Comparison of ENCODE assay signal across 18 mouse cellular contexts in genomic region chr1:91419862-91420600, GRCm38 (mm10). TPM values are rescaled to one million over a fixed set of nuclear protein-coding genes. Genes with fewer than 3 reads are reported as not detected.
DNase-seq lines count a peak whose midpoint lies in the region; ATAC-seq and TF ChIP-seq lines count a peak whose summit lies in the region.
"Had no signal": no experiment of that assay in that cellular context is flagged by ENCODE, and none has a peak within 500 bp of the region (broad histone marks: within the 10 kb centered on the region; RNA-seq: fewer than 3 reads in every experiment).

No protein-coding gene starts in this region.

- no peak overlapping the region for H3K4me2 ChIP-seq in liver, embryonic 11.5 days
- no peak overlapping the region for H3K4me2 ChIP-seq in stomach, postnatal 0 days (replicated peaks; ENCODE audit: low read depth)
- H3K4me2 ChIP-seq: heart, embryonic 11.5 days; limb, embryonic 15.5 days; midbrain, embryonic 15.5 days; neural tube, embryonic 15.5 days had no signal

- no peaks in the 10 kb centered on the region for H3K27me3 ChIP-seq in liver, adult 2 months (ENCODE audit: control insufficient read depth, insufficient read depth, low read length)
- H3K27me3 ChIP-seq in liver, embryonic 11.5 days (replicated peaks; ENCODE audit: control insufficient read depth, insufficient read depth, low read length) = no peaks in the 10 kb centered on the region
- H3K27me3 ChIP-seq in stomach, postnatal 0 days (ENCODE audit: control insufficient read depth, insufficient read depth, low read length) = no peaks in the 10 kb centered on the region
- H3K27me3 ChIP-seq: limb, embryonic 15.5 days; midbrain, embryonic 15.5 days; neural tube, embryonic 15.5 days; Patski had no signal

- H3K79me2 ChIP-seq in liver, adult 2 months (ENCODE audit: control insufficient read depth, insufficient read depth, low read length) = no peaks in the 10 kb centered on the region

- peaks cover 23% of the 10 kb centered on the region for H3K4me1 ChIP-seq in liver, adult 2 months (ENCODE audit: control insufficient read depth, insufficient read depth, low read length)
- no peaks in the 10 kb centered on the region for H3K4me1 ChIP-seq in liver, embryonic 11.5 days (replicated peaks; ENCODE audit: control insufficient read depth, insufficient read depth, low read length)
- 0 out of 2 replicates have a peak, but pooled peaks cover 2% of the 10 kb centered on the region for H3K4me1 ChIP-seq in stomach, postnatal 0 days (replicated peaks; ENCODE audit: control insufficient read depth, insufficient read depth)

- H3K27ac ChIP-seq in liver, adult 2 months (replicated peaks; ENCODE audit: insufficient read depth, low read depth, low read length) = peak overlapping the region; percentile 92
- no peak overlapping the region for H3K27ac ChIP-seq in liver, embryonic 11.5 days (ENCODE audit: low read depth, low read length)
- H3K27ac ChIP-seq in stomach, postnatal 0 days (replicated peaks) = no peak overlapping the region
- H3K27ac ChIP-seq: limb, embryonic 15.5 days; midbrain, embryonic 15.5 days; neural tube, embryonic 15.5 days had no signal

- peak overlapping the region; percentile 62 for H3K9ac ChIP-seq in liver, adult 2 months (ENCODE audit: low read depth, low read length)
- no peak overlapping the region for H3K9ac ChIP-seq in liver, embryonic 11.5 days (ENCODE audit: low read depth, low read length)
- H3K9ac ChIP-seq in stomach, postnatal 0 days (ENCODE audit: low read length) = no peak overlapping the region
- H3K9ac ChIP-seq: limb, embryonic 15.5 days; midbrain, embryonic 15.5 days; neural tube, embryonic 15.5 days had no signal

- no peak for TF ChIP-seq POLR2A in liver, adult 2 months (IDR thresholded peaks at IDR 0.05; ENCODE audit: extremely low read depth, insufficient read depth, low read length)

- DNase-seq in liver, adult 2 months (ENCODE audit: extremely low read depth, low read depth, low spot score) = no peak
- DNase-seq in liver, embryonic 11.5 days (ENCODE audit: low spot score) = no peak
- DNase-seq in adrenal gland, adult (ENCODE audit: inconsistent age in 2 of 2, low spot score in 1 of 2) = peak; percentile 89 to 95
- DNase-seq in adrenal gland, postnatal 14 days = peak; percentile 82
- DNase-seq in stomach, postnatal 0 days (ENCODE audit: low spot score) = no peak
- DNase-seq in right cerebral cortex, postnatal 4 days = no peak
- DNase-seq in lung, postnatal 36 days = no peak
- DNase-seq: cerebellum, adult 9-11 months; lung, postnatal 10 days had no signal

- H3K4me3 ChIP-seq in liver, adult 2 months (ENCODE audit: insufficient read depth, low read depth, low read length) = no peak overlapping the region
- no peak overlapping the region for H3K4me3 ChIP-seq in liver, embryonic 11.5 days (ENCODE audit: low read depth, low read length)
- H3K4me3 ChIP-seq in stomach, postnatal 0 days (ENCODE audit: low read depth, low read length) = no peak overlapping the region
- H3K4me3 ChIP-seq: limb, embryonic 15.5 days; megakaryocyte, embryonic 14.5 days; midbrain, embryonic 15.5 days; neural tube, embryonic 15.5 days had no signal

- no peak for ATAC-seq in liver, embryonic 11.5 days (replicated peaks; ENCODE audit: low FRiP score)
- peak; percentile 40; the same call in 1 of the 2 replicates for ATAC-seq in stomach, postnatal 0 days (ENCODE audit: low FRiP score, low TSS enrichment)
- ATAC-seq: activated CD4-positive, CD25-positive, alpha-beta regulatory T cell, adult 4 months; forebrain, embryonic 14.5 days; hindbrain, embryonic 16.5 days; midbrain, embryonic 15.5 days; Patski had no signal

- no peak for TF ChIP-seq EP300 in stomach, postnatal 0 days (optimal IDR thresholded peaks at IDR 0.05)

- TF ChIP-seq CTCF in liver, adult 2 months (IDR thresholded peaks at IDR 0.05; ENCODE audit: low read depth, low read length) = no peak
- TF ChIP-seq CTCF in stomach, postnatal 0 days (IDR thresholded peaks at IDR 0.05; ENCODE audit: low read depth) = no peak

- H3K9me3 ChIP-seq in liver, embryonic 11.5 days (ENCODE audit: control insufficient read depth, low read length) = no peaks in the 10 kb centered on the region
- H3K9me3 ChIP-seq in stomach, postnatal 0 days (ENCODE audit: control insufficient read depth, low read length) = no peaks in the 10 kb centered on the region
- H3K9me3 ChIP-seq: limb, embryonic 15.5 days; megakaryocyte, embryonic 14.5 days; midbrain, embryonic 15.5 days; neural tube, embryonic 15.5 days had no signal

- WGBS in liver, adult 2 months = 32% methylated on average over 10 of the region's 10 CpGs
- 70% methylated on average over 10 of the region's 10 CpGs for WGBS in liver, embryonic 11.5 days
- 70% methylated on average over 10 of the region's 10 CpGs for WGBS in stomach, postnatal 0 days

- H3K36me3 ChIP-seq in liver, adult 2 months (ENCODE audit: control insufficient read depth, insufficient read depth, low read length) = peaks cover 18% of the 10 kb centered on the region
- no peaks in the 10 kb centered on the region; the same call in 1 of the 2 replicates for H3K36me3 ChIP-seq in liver, embryonic 11.5 days (ENCODE audit: control insufficient read depth, insufficient read depth, low read length)
- peaks cover 21% of the 10 kb centered on the region for H3K36me3 ChIP-seq in stomach, postnatal 0 days (ENCODE audit: control insufficient read depth, insufficient read depth, low read length)

RNA-seq across cellular contexts. Expression of gene Hes6, which starts 6.2 kb away (rescaled TPM):
- total RNA-seq in liver, adult 2 months (2014; rRNA removed) = 64.6 and 97.0 TPM in 2 replicates
- polyA plus RNA-seq in liver, adult 2 months (2012; rRNA removed) = 107 and 112 TPM in 2 replicates
- 50.8 and 51.8 TPM in 2 replicates for polyA plus RNA-seq in liver, embryonic 11.5 days (2014; fragmentation: Nextera tagmentation; extraction: Ambion mirVana)
- 182 and 223 TPM in 2 replicates for total RNA-seq in adrenal gland, postnatal 14 days (2021)
- polyA plus RNA-seq in stomach, postnatal 0 days (2015; fragmentation: Nextera tagmentation; extraction: Ambion mirVana) = 40.7 and 43.1 TPM in 2 replicates

RNA-seq across cellular contexts. Expression of gene Ilkap, which starts 21.4 kb away (rescaled TPM):
- 50.3 and 54.7 TPM in 2 replicates for total RNA-seq in liver, adult 2 months (2014; rRNA removed)
- 25.2 and 32.0 TPM in 2 replicates for polyA plus RNA-seq in liver, adult 2 months (2012; rRNA removed)
- 159 and 168 TPM in 2 replicates for polyA plus RNA-seq in liver, embryonic 11.5 days (2014; fragmentation: Nextera tagmentation; extraction: Ambion mirVana)
- total RNA-seq in adrenal gland, postnatal 14 days (2021) = 99.4 and 110 TPM in 2 replicates
- polyA plus RNA-seq in stomach, postnatal 0 days (2015; fragmentation: Nextera tagmentation; extraction: Ambion mirVana) = 58.1 and 60.1 TPM in 2 replicates

RNA-seq across cellular contexts. Expression of gene Per2, which starts 39.1 kb away (rescaled TPM):
- total RNA-seq in liver, adult 2 months (2014; rRNA removed) = 5.7 and 7.7 TPM in 2 replicates
- 3.9 and 4.9 TPM in 2 replicates for polyA plus RNA-seq in liver, adult 2 months (2012; rRNA removed)
- polyA plus RNA-seq in liver, embryonic 11.5 days (2014; fragmentation: Nextera tagmentation; extraction: Ambion mirVana) = 4.5 and 6.8 TPM in 2 replicates
- total RNA-seq in adrenal gland, postnatal 14 days (2021) = 38.3 and 42.3 TPM in 2 replicates
- 2.4 and 2.8 TPM in 2 replicates for polyA plus RNA-seq in stomach, postnatal 0 days (2015; fragmentation: Nextera tagmentation; extraction: Ambion mirVana)

RNA-seq across cellular contexts. Expression of gene Erfe, which starts 53.8 kb away (rescaled TPM):
- total RNA-seq in liver, adult 2 months (2014; rRNA removed) = not detected in 2 replicates
- not detected in 2 replicates for polyA plus RNA-seq in liver, adult 2 months (2012; rRNA removed)
- 3.1 and 4.1 TPM in 2 replicates for polyA plus RNA-seq in liver, embryonic 11.5 days (2014; fragmentation: Nextera tagmentation; extraction: Ambion mirVana)
- 7.3 and 9.1 TPM in 2 replicates for total RNA-seq in adrenal gland, postnatal 14 days (2021)
- 1.2 and 1.5 TPM in 2 replicates for polyA plus RNA-seq in stomach, postnatal 0 days (2015; fragmentation: Nextera tagmentation; extraction: Ambion mirVana)
- polyA plus RNA-seq: activated CD4-positive, CD25-positive, alpha-beta regulatory T cell, adult 4 months had no signal

Comparison
In these comparisons a context has a peak if more than half of its experiments do, and no peak if none do; other contexts are left out.
1. DNase-seq: peak in adrenal gland, adult (2 of 2) and adrenal gland, postnatal 14 days (single experiment); none in liver, adult 2 months (single experiment), liver, embryonic 11.5 days (single experiment), stomach, postnatal 0 days (single experiment), right cerebral cortex, postnatal 4 days (single experiment) and lung, postnatal 36 days (single experiment).